Mouse (Mus musculus): ENCODE results near the gene Immp1l.

- no peak for TF ChIP-seq CTCF (IDR thresholded peaks at IDR 0.05; ENCODE audit: borderline replicate concordance, control insufficient read depth, extremely low read depth, insufficient read depth, low read length, poor library complexity)
- TF ChIP-seq POLR2A (IDR thresholded peaks at IDR 0.05; ENCODE audit: control insufficient read depth, extremely low read depth, insufficient read depth, low read length, poor library complexity): no peak
Measured at GRCm38 (mm10) chr2:105953862-105954261, 49.4 kb downstream of the Immp1l start.

Data from thymus, adult 2 months (tissue).